Mouse (Mus musculus) splenic B cell, adult 2 months (primary cell): Measurements from ENCODE around the gene Fbxo7.

ENCODE experiments used
- DNase-seq: peaks from one replicate; pipeline ENCODE4 v3.0.0-alpha.2; 2011; ENCODE audit warnings: low read depth, low spot score
- H3K27me3 ChIP-seq: 2 replicates; pipeline ENCODE4 v1.6.1; 2012; ENCODE audit warnings: mild to moderate bottlenecking, low read length, moderate library complexity, mixed read lengths; ENCODE audit not compliant: control insufficient read depth, poor library complexity, insufficient read depth, severe bottlenecking
- H3K36me3 ChIP-seq: 2 replicates; pipeline ENCODE4 v1.6.1; 2012; ENCODE audit warnings: mild to moderate bottlenecking, low read length, moderate library complexity, mixed read lengths; ENCODE audit not compliant: control insufficient read depth, poor library complexity, insufficient read depth, severe bottlenecking

The Fbxo7 gene

DNA sequence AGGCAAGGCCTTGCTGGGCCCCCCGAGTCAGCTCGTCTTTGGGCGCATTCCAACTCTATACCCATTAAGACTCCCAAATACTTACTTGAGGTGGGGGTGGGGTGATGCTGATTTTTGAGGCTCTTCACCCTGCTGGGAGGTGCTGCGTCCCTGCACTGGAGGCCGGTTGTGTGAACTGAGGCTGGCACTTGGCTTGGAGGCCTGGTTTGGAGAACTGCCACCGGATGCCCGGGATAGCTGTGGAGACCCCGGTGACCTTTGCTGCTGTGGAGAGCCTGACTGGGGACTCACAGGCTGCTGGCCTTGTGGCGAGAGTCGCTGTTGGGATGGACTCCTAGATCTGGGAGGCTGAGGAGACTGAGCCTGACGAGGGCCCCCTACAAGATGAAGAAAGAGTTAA lies 35.5 kb downstream of the Fbxo7 start:
- H3K27me3 ChIP-seq: no peaks in the 10 kb centered on the region

DNA sequence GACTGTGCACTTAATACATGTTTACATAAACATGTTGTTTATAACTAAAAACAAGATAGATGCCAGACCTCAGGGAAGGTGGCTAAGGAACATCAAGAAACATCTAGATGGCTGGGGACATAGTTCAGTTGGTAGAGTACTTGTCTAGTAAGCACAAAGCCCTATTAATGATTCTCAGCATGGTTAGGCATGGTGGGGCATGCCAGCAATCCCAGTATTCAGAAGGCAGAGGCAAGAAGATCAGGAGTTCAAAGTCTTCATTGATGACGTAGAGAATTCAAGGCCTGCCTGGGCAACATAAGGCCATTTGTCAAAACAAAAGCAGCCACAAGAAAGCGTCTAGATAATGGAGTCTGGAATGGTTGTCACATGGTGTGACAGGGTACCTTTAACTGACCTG lies 35.9 kb downstream of the Fbxo7 start:
- DNase-seq: no peak
- Histone ChIP-seq H3K36me3 (no peaks in the 10 kb centered on the region), H3K27me3 (no peaks in the 10 kb centered on the region)

More for the DNA sequence above, 35.5 kb downstream of the Fbxo7 start:
- no peak for DNase-seq
- H3K36me3 ChIP-seq: no peaks in the 10 kb centered on the region

DNA sequence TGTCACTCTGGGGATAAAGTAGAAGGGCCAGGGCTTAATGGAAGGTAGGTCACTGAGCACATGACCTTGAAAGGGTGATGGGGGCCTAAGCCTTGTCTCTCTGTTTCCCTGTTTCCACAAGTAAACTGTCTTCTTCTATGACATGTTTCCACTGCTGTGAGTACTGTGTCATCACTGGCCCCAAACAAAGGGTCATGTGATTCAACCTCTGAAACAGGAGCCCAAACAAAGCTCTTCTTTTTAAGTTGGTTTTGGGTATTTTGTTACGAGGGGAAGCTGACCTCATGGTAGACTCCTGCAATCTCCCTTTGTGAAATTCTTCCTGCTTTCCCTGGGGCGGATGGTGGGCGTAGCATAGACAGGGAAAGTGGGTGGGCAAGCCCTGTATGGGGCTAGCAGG lies 38.5 kb downstream of the Fbxo7 start:
- DNase-seq: no peak

DNA sequence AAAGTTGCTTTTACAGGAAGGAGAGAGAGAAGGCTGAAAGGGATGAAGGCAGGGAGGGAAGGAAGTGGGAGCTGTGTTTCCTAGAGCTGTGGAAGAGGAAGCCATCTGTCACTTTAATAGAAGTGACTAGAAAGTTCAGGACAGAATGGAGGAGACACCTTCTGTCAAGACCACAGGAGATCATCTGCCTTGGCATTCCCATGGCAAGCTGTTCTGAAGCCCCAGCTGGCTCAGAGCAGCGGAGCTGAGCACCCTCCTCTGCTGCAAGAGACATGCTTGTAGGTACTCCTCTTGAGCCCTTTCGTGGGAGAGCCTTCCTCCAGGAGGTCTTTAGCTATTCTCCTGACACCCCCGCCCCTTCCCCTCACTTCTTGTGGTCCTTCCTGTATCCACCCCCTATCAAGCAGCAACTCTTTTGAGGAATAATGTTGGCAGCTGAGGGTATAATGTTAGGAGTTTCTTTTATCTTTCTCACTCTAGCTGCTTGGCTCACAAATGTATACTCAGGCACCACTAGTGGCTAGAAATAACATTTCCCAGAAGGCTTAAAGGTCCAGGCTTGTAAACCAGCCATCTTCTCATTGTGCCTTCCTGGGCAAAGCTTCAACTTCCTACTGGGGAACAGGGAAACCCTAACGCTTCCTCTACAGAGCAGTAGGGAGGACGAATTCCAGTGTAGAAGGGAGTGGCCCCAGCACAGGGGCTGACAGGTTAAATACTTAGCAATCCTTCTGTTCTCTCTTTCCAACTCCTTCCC lies 40.7 kb downstream of the Fbxo7 start:
- H3K27me3 ChIP-seq: no peaks in the 10 kb centered on the region
- no peak for DNase-seq
- no peaks in the 10 kb centered on the region for H3K36me3 ChIP-seq

More for the DNA sequence above, 38.5 kb downstream of the Fbxo7 start:
- no peaks in the 10 kb centered on the region for H3K27me3 ChIP-seq
- no peaks in the 10 kb centered on the region for H3K36me3 ChIP-seq

DNA sequence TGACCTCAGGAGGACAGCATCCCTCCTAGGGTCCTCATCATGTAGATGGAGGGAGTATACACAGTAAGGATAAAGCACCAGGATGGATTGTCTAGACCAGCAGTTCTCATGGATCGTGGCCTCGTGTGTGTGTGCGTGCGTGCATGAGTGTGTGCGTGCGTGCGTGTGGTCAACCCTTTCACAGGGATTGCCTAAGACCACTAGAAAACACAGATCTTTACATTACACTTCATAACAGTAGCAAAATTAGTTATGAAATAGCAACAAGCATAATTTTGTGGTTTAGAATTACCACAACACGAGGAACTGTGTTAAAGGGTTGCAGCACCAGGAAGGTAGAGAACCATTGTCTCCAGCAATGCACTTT lies 41.2 kb downstream of the Fbxo7 start:
- DNase-seq: no peak
- no peaks in the 10 kb centered on the region for H3K27me3 ChIP-seq
- no peaks in the 10 kb centered on the region for H3K36me3 ChIP-seq

DNA sequence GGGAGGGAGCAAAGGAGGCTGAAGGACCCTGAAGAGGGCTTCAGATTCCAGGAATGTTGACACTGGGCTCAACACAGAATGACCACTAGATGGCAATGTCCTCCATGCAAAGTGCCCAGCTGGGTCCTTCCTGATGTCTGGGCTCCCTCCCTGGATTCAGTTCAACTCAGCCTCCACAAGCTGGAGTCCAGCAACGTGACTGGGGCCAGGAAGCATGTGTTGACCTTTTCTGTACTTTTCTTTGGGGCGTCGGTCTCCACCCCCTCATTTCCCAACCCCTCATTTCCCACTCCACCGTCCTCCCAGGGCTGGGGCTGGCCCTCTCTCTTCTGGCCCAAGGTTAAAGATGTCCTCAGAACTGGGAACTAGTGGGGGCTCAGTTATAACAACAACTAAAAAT lies 43.2 kb downstream of the Fbxo7 start:
- peak; percentile 49 for DNase-seq
- Histone ChIP-seq H3K36me3 (no peaks in the 10 kb centered on the region), H3K27me3 (no peaks in the 10 kb centered on the region)

DNA sequence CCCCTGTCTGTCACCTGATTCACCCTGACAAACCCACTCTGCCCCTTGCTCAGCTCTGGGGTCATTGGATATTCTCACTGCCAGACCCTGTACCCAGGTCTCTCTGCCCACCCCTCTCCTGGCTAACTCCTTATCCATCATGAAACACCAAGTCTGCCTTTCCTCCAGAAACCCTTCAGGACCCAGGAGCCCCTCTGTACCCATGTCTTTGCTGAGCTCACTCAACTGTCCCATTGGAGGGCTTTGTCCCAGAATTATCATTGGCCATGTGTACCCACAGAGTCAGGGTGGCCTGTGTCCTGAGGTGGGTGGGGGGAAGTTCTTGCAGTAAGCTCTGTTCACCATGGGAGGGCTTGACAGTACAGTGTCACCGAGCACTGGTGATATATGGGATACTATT lies 43.9 kb downstream of the Fbxo7 start:
- Histone ChIP-seq H3K36me3 (no peaks in the 10 kb centered on the region), H3K27me3 (no peaks in the 10 kb centered on the region)
- no peak for DNase-seq

DNA sequence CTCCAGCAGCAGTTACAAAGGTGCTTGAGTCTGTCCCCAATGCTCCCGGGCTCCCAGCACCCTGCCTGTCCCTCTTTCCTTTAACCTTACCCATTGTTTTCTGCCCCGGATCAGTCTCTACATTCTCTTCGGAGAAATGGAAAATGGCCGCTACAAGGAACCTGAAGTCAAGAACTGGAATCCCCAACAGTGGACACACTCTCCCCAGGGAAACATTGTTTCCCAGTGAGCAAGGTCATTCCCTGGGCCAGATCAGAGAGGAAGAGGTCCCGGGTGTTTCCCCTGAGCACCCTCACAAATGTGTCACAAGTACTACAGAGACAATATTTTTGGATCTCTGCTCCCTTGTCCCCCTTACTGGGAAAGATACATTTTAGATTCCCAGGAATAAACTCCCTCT lies 44.9 kb downstream of the Fbxo7 start:
- DNase-seq: no peak
- Histone ChIP-seq H3K27me3 (no peaks in the 10 kb centered on the region), H3K36me3 (no peaks in the 10 kb centered on the region)

DNA sequence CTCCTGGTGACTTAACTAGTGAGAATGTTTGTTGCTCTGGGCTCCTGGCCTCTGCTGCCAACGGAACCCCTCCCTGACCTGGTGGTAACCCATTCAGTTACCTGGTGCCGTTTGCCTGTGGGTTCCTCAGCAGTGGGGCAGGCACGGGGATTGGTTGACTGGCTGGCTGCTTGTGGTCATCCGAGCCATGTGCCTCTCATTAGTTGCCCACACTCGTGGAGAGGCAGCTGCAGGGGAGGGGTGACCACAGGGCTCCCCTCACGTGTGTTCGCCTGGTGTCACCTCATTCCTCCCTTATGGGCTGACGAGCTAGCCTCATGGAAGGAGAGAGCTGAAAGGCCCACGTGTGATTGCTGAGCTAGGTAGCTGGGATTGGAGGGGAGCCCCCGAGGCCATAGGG lies 46.1 kb downstream of the Fbxo7 start:
- Histone ChIP-seq H3K36me3 (no peaks in the 10 kb centered on the region), H3K27me3 (no peaks in the 10 kb centered on the region)
- DNase-seq: no peak

DNA sequence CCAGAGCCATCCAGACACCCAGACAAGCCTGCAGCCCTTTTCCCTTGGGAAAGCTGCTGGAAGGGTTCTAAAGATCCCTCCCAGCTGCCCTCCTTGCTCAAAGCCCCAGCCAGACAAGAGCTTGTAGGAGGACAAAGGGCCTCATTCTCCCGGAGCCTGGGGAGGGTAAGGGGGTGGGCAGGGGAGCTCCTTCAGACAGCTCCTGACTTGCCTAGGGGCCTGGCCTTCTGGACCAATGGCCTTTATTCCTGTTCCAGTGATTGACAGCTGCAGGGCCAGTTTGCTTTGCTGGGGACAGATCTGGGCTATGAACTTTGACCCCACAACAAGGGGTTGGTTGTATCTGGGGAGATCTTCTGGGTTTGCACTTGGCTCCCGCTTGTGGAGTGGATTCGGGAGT lies 47.6 kb downstream of the Fbxo7 start:
- Histone ChIP-seq H3K36me3 (no peaks in the 10 kb centered on the region), H3K27me3 (no peaks in the 10 kb centered on the region)
- DNase-seq: no peak

DNA sequence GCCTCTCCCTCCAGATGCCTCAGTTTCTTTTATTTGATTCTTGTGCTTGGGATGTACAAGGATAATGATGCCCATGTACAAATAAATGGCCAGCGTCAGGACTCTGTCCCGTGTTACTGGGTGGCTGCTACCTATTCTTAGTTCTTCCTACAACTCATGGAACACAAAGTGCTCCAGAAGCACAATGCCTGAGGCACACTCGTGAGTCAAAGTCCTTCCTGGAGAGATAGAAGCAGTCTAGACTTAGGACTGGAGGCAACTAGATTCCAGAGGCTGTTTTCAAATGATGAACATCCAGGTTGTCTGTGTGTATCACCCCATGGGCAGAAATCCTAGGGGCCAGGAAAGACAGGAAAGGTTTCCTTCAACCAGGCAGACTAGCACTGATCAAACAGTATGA lies 49.0 kb downstream of the Fbxo7 start:
- no peaks in the 10 kb centered on the region for H3K36me3 ChIP-seq
- no peak for DNase-seq
- no peaks in the 10 kb centered on the region for H3K27me3 ChIP-seq

DNA sequence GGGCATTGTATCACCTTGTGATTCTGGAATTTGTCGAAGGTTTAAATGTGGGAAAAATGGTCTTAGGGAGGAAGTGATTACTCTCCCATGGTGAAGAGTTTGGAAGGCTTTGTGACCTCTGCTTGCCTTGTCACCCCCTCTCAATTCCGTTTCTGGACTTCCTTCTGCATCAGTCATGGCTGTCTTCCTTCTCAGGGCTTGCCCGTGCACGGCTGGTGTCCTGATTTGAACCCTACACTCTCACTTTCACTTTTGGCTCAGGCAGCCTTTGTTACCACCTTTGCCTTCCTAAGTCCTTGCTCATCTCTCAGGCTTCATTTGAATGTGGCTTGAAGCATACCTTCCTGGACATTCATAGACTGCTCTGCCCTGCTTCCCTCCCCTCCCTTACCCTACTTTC lies 52.4 kb downstream of the Fbxo7 start:
- Histone ChIP-seq H3K27me3 (no peaks in the 10 kb centered on the region), H3K36me3 (no peaks in the 10 kb centered on the region)
- DNase-seq: no peak

DNA sequence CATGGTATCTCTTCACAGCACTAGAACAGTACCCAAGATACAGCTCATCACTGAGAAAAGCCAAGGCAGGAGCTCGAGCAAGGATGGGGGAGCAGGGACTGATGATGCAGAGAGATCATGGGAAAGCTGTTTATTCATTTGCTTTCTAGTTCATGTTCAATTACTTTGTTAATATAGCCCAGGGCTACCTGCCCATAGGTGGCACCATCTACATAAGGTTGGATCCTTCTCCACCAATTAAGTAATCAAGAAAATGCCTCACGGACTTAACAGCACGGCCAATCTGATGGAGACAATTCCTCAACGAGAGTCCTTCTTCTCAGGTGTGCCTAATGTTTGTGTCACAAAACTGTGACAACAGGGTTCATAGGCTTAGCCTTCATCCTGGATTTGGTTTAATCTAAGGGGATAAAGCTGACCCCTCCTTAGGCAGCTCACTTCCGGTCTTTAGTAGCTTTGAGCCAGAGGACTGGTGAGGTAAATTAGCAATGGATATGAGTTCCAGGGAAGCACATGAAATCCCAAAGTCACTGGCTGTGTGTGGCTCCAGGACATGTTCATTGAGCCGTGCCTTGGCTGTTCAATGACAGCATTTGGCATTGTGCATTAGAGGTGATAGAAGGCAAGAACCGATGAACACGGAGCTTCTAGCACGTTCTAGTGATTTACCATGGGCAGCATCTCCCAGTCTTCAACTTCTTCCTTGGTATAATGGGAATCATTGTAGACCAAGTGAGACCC lies 53.4 kb downstream of the Fbxo7 start:
- Histone ChIP-seq H3K27me3 (no peaks in the 10 kb centered on the region), H3K36me3 (no peaks in the 10 kb centered on the region)
- no peak for DNase-seq

DNA sequence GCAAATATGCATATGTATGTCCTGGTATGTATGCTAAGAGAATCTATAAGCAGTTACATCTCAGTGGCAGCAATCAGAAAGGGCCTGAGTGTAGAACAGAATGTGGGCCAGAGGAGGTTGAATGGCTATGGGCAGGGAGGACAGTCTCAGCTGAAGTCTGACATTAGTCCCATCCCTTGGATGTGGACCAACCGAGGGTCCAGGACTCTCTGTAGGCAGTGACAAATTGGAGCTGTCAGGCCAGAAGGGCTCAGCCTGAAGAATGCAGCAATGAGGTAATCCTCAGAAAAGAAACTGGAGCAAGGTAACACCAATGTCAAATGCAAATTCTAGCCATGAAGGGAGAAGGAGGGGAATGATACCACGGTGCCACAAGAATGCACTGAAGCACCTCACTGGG lies 55.5 kb downstream of the Fbxo7 start:
- H3K27me3 ChIP-seq: no peaks in the 10 kb centered on the region; the same call in 1 of the 2 replicates
- DNase-seq: no peak
- no peaks in the 10 kb centered on the region for H3K36me3 ChIP-seq

DNA sequence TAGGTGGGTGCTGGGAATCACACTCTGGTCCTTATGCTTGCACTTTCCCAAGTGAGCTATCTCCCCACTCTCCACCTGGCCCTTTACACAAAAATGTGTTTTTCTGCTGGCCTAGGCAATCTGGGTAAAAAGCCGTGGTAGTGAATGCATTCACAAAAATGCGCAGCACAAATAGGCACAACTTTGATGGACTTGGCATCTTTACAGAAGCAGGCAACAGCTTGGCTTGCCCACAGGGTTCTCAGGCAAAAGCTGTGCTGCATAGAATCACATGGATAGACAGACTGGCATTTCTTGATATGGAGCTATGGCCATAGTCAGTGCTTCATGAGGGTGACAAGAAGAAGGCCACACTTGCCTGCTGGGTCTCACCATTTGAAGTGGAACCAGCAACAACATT lies 57.0 kb downstream of the Fbxo7 start:
- DNase-seq: no peak
- Histone ChIP-seq H3K27me3 (no peaks in the 10 kb centered on the region; the same call in 1 of the 2 replicates), H3K36me3 (no peaks in the 10 kb centered on the region)
